Mouse (Mus musculus): ENCODE measurements around the gene Selenbp1. TPM values are rescaled to one million over a fixed set of nuclear protein-coding genes. Genes with fewer than 3 reads are reported as not detected.

Selenbp1 gene
- total and polyA plus RNA-seq, 3 experiments = 109 to 365 TPM; not detected in 1

GRCm38 (mm10) chr3:94913801-94914200 is 19.1 kb upstream of the Selenbp1 start:
- Histone ChIP-seq H3K36me3 (ENCODE audit: control insufficient read depth in 1 of 2, insufficient read depth in 2 of 2, low read length in 2 of 2) (no peaks in the 10 kb centered on the region), H3K27me3 (ENCODE audit: control insufficient read depth in 1 of 2, insufficient read depth in 2 of 2, low read length in 2 of 2) (no peaks in the 10 kb centered on the region), H3K79me2 (ENCODE audit: control insufficient read depth, insufficient read depth, low read length, poor library complexity) (no peaks in the 10 kb centered on the region), H3K4me1 (ENCODE audit: control insufficient read depth in 1 of 2, insufficient read depth in 2 of 2, low read length in 2 of 2) (peaks cover 4% of the 10 kb centered on the region in 2 experiments; a peak in 3 of 4 replicates), H3K9ac (ENCODE audit: control insufficient read depth, low read depth, low read length, poor library complexity, severe bottlenecking) (no peak overlapping the region), H3K4me3 (ENCODE audit: control insufficient read depth in 1 of 2, insufficient read depth in 1 of 2, low read depth in 2 of 2, low read length in 2 of 2) (no peak overlapping the region), H3K27ac (ENCODE audit: control insufficient read depth, low read depth, low read length) (no peak overlapping the region), H3K9me3 (replicated peaks; ENCODE audit: insufficient read depth, low read length) (no peaks in the 10 kb centered on the region)
- no peak for DNase-seq (ENCODE audit: low read depth, low spot score)
- TF ChIP-seq POLR2A (IDR thresholded peaks at IDR 0.05; ENCODE audit: control insufficient read depth in 1 of 2, insufficient read depth in 1 of 2, low read depth in 1 of 2, low read length in 2 of 2, poor library complexity in 1 of 2) (no peak), MYC (IDR thresholded peaks at IDR 0.05; ENCODE audit: low read depth, low read length) (no peak), GABPA (IDR thresholded peaks at IDR 0.05; ENCODE audit: low read depth, low read length) (no peak), ZKSCAN1 (IDR thresholded peaks at IDR 0.05; ENCODE audit: low read depth, low read length) (no peak), ZMIZ1 (IDR thresholded peaks at IDR 0.05; ENCODE audit: low read depth, low read length) (no peak), CTCF (IDR thresholded peaks at IDR 0.05 in 2 of 3, conservative IDR thresholded peaks at IDR 0.05 in 1 of 3; ENCODE audit: control insufficient read depth in 1 of 3, insufficient read depth in 1 of 3, low read depth in 2 of 3, low read length in 3 of 3, poor library complexity in 1 of 3, severe bottlenecking in 1 of 3) (no peak), JUND (IDR thresholded peaks at IDR 0.05; ENCODE audit: low read depth, low read length) (no peak), NRF1 (IDR thresholded peaks at IDR 0.05; ENCODE audit: insufficient read depth, low read depth, low read length, poor library complexity, severe bottlenecking) (no peak), CHD2 (IDR thresholded peaks at IDR 0.05; ENCODE audit: low read length) (no peak), RCOR1 (IDR thresholded peaks at IDR 0.05; ENCODE audit: low read depth, low read length) (no peak), ZC3H11A (IDR thresholded peaks at IDR 0.05; ENCODE audit: low read depth, low read length) (no peak), MAFK (IDR thresholded peaks at IDR 0.05; ENCODE audit: borderline replicate concordance, low read depth, low read length) (no peak), CHD1 (IDR thresholded peaks at IDR 0.05; ENCODE audit: low read depth, low read length) (no peak)

GRCm38 (mm10) chr3:94915903-94916741 is 16.7 kb upstream of the Selenbp1 start:
- Histone ChIP-seq H3K27me3 (ENCODE audit: control insufficient read depth in 1 of 2, insufficient read depth in 2 of 2, low read length in 2 of 2) (no peaks in the 10 kb centered on the region), H3K4me1 (ENCODE audit: control insufficient read depth in 1 of 2, insufficient read depth in 2 of 2, low read length in 2 of 2) (peaks cover 8 to 10% of the 10 kb centered on the region in 2 experiments), H3K79me2 (ENCODE audit: control insufficient read depth, insufficient read depth, low read length, poor library complexity) (no peaks in the 10 kb centered on the region), H3K36me3 (ENCODE audit: control insufficient read depth in 1 of 2, insufficient read depth in 2 of 2, low read length in 2 of 2) (peaks cover 0 to 4% of the 10 kb centered on the region in 2 experiments; a peak in 1 of 4 replicates), H3K27ac (ENCODE audit: control insufficient read depth, low read depth, low read length) (no peak overlapping the region), H3K9me3 (replicated peaks; ENCODE audit: insufficient read depth, low read length) (no peaks in the 10 kb centered on the region), H3K9ac (ENCODE audit: control insufficient read depth, low read depth, low read length, poor library complexity, severe bottlenecking) (no peak overlapping the region), H3K4me3 (ENCODE audit: control insufficient read depth in 1 of 2, insufficient read depth in 1 of 2, low read depth in 2 of 2, low read length in 2 of 2) (no peak overlapping the region)
- no peak for TF ChIP-seq MAFK (IDR thresholded peaks at IDR 0.05; ENCODE audit: borderline replicate concordance, low read depth, low read length)
- TF ChIP-seq TBP (IDR thresholded peaks at IDR 0.05; ENCODE audit: low read depth, low read length) = peak; percentile 46; the same call in 1 of the 2 replicates
- TF ChIP-seq TAL1 (IDR thresholded peaks at IDR 0.05; ENCODE audit: low read length) = peak; percentile 28; the same call in 1 of the 2 replicates
- peak; percentile 44; the same call in 1 of the 2 replicates for TF ChIP-seq TCF12 (IDR thresholded peaks at IDR 0.05; ENCODE audit: low read depth, low read length)
- 0 out of 2 replicates have a peak, but pooled peaks have one; percentile 15 for TF ChIP-seq ETS1 (IDR thresholded peaks at IDR 0.05; ENCODE audit: low read depth, low read length)
- no peak for DNase-seq (ENCODE audit: low read depth, low spot score)

Data from MEL (cell line).